1 mouse cellular context compared by ENCODE assay signal in the genomic region with DNA sequence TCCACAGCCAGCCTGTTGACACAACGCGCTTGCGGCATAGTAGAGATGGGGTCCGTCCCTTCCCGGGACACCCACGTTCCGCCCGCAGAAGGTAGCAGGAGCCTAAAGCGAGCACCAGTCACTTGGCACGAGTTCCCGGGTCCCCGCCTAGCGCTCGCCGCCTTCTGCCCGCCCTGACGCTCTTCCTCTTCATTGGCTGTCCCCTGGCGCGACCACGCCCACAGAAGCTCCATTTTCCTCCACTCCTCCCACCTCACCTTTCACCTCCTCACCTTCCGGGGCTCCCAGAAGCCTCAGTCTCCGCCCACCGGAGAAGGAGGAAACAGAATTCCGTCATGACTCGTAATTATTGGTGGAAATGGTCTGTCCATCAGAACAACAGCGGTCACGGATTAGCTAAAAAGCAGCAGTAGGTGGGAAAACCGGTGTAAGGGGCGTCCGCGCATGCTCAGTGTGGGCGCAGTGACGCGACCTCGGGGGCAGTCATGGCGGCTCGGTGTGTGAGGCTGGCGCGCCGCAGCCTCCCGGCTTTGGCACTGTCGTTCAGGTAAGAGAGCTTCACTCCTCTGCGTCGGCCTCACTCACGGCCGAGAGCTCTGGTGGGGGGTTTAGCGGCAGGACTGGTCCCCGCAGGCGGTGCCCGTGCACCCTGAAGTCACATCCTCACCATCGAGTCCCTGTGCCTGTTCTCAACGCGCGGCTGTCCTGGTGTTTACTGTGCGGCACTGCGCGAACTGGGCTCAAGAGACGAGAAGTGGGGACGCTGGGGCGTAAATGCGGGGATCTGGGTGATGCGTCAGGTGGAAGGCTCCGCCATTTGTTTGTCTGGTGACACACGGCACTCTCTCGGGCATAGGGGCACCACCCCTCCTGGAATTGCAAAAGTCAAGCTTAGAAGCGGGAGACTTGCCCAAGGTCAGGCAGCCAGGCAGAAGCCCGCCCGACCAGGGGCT.
TF ChIP-seq lines count a peak whose summit lies in the region.

A gene (plus strand): TSS at position 290 of the 953 bp plus-strand sequence.

TF ChIP-seq in MEL, 35 proteins besides CTCF, POLR2A, EP300 and RAD21 (continued from another document):
- TF ChIP-seq JUND (IDR thresholded peaks at IDR 0.05; ENCODE audit: low read depth, low read length) (0 out of 2 replicates have a peak, but pooled peaks have one; percentile 22), CHD1 (IDR thresholded peaks at IDR 0.05; ENCODE audit: low read depth, low read length) (no peak), MYC (IDR thresholded peaks at IDR 0.05; ENCODE audit: low read depth, low read length) (peak; percentile 74), GABPA (IDR thresholded peaks at IDR 0.05; ENCODE audit: low read depth, low read length) (no peak), HCFC1 (IDR thresholded peaks at IDR 0.05; ENCODE audit: low read depth, low read length) (peak; percentile 96), ZNF384 (IDR thresholded peaks at IDR 0.05; ENCODE audit: low read depth, low read length) (no peak), TCF12 (IDR thresholded peaks at IDR 0.05; ENCODE audit: low read depth, low read length) (peak; percentile 63), RCOR1 (IDR thresholded peaks at IDR 0.05; ENCODE audit: low read depth, low read length) (peak; percentile 21; the same call in 1 of the 2 replicates), GATA1 (IDR thresholded peaks at IDR 0.05; ENCODE audit: low read depth, low read length) (no peak), ZMIZ1 (IDR thresholded peaks at IDR 0.05; ENCODE audit: low read depth, low read length) (peak; percentile 89), ETS1 (IDR thresholded peaks at IDR 0.05; ENCODE audit: low read depth, low read length) (peak; percentile 34; the same call in 1 of the 2 replicates), MAX (IDR thresholded peaks at IDR 0.05; ENCODE audit: low read length) (peak; percentile 65), MAFK (IDR thresholded peaks at IDR 0.05; ENCODE audit: borderline replicate concordance, low read depth, low read length) (no peak), MYB (IDR thresholded peaks at IDR 0.05; ENCODE audit: low read depth, low read length) (no peak), UBTF (IDR thresholded peaks at IDR 0.05; ENCODE audit: borderline replicate concordance, insufficient read depth, low read depth, low read length) (no peak)
